Mouse (Mus musculus) megakaryocyte, embryonic 14.5 days (primary cell): Measurements from ENCODE around the gene Prmt9. TPM values are rescaled to one million over a fixed set of nuclear protein-coding genes. Genes with fewer than 3 reads are reported as not detected.

ENCODE experiments used
- H3K27me3 ChIP-seq: replicated peaks from 2 replicates; pipeline ENCODE3; 2012; ENCODE audit warnings: inconsistent platforms
- H3K36me3 ChIP-seq: replicated peaks from 2 replicates; pipeline ENCODE3; 2012; ENCODE audit warnings: low read length, inconsistent platforms, mixed read lengths
- H3K4me1 ChIP-seq: 2 replicates; pipeline ENCODE4 v1.6.1; 2012; ENCODE audit warnings: inconsistent platforms
- H3K4me3 ChIP-seq: replicated peaks from 2 replicates; pipeline ENCODE3; 2012; ENCODE audit warnings: moderate library complexity, mild to moderate bottlenecking, inconsistent platforms
- H3K9me3 ChIP-seq: 2 replicates; pipeline ENCODE4 v1.6.1; 2012; ENCODE audit warnings: inconsistent platforms
- FLI1 ChIP-seq: IDR thresholded peaks from 2 replicates; pipeline ENCODE4 v1.6.1; 2012; ENCODE audit warnings: low read length, inconsistent platforms, mixed read lengths
- GATA1 ChIP-seq: IDR thresholded peaks from 3 replicates; pipeline ENCODE4 v1.6.1; 2012; ENCODE audit warnings: mixed read lengths, low read length, inconsistent platforms, borderline replicate concordance
- polyA plus RNA-seq: library from polyadenylated mRNA; stranded (reverse); fragments of >175 nt; gene quantifications from 2 replicates; pipeline ENCODE4 v1.2.3, GENCODE M21; 2012; ENCODE audit warnings: low replicate concordance; ENCODE audit not compliant: insufficient read depth

The Prmt9 gene
- polyA plus RNA-seq, 1 experiment = 1.4 TPM

- H3K27me3 ChIP-seq = no peaks in the 10 kb centered on the region
- H3K36me3 ChIP-seq = peaks cover 39% of the 10 kb centered on the region
- H3K4me1 ChIP-seq = peaks cover 42% of the 10 kb centered on the region
- H3K4me3 ChIP-seq = no peak overlapping the region
- no peaks in the 10 kb centered on the region for H3K9me3 ChIP-seq
- TF ChIP-seq GATA1 = no peak
- no peak for TF ChIP-seq FLI1
These were observed 23.1 kb upstream of the Prmt9 start for GRCm38 (mm10) chr8:77526130-77526529.

- Histone ChIP-seq H3K9me3 (no peaks in the 10 kb centered on the region), H3K36me3 (no peaks in the 10 kb centered on the region), H3K4me1 (peaks cover 33% of the 10 kb centered on the region), H3K27me3 (no peaks in the 10 kb centered on the region), H3K4me3 (peak overlapping the region; percentile 71)
- no peak for TF ChIP-seq FLI1
- TF ChIP-seq GATA1 = no peak
These were observed 14.7 kb upstream of the Prmt9 start for GRCm38 (mm10) chr8:77534358-77534992.

- peak overlapping the region; percentile 38 for H3K4me3 ChIP-seq
- peaks cover 33% of the 10 kb centered on the region for H3K4me1 ChIP-seq
- TF ChIP-seq FLI1 (no peak), GATA1 (no peak)
These were observed 14.1 kb upstream of the Prmt9 start for GRCm38 (mm10) chr8:77535026-77535595.

GRCm38 (mm10) chr8:77536821-77537220 is 12.4 kb upstream of the Prmt9 start:
- Histone ChIP-seq H3K4me1 (peaks cover 33% of the 10 kb centered on the region), H3K4me3 (no peak overlapping the region), H3K9me3 (no peaks in the 10 kb centered on the region)

More at GRCm38 (mm10) chr8:77535026-77535595, 14.1 kb upstream of the Prmt9 start:
- Histone ChIP-seq H3K36me3 (no peaks in the 10 kb centered on the region), H3K27me3 (no peaks in the 10 kb centered on the region), H3K9me3 (no peaks in the 10 kb centered on the region)

GRCm38 (mm10) chr8:77538256-77538655 is 10.9 kb upstream of the Prmt9 start:
- Histone ChIP-seq H3K4me3 (no peak overlapping the region), H3K4me1 (peaks cover 39% of the 10 kb centered on the region), H3K9me3 (0 out of 2 replicates have a peak, but pooled peaks cover 4% of the 10 kb centered on the region), H3K36me3 (peaks cover 13% of the 10 kb centered on the region), H3K27me3 (no peaks in the 10 kb centered on the region)
- TF ChIP-seq GATA1 = no peak
- TF ChIP-seq FLI1 = no peak

More at GRCm38 (mm10) chr8:77536821-77537220, 12.4 kb upstream of the Prmt9 start:
- TF ChIP-seq FLI1 = no peak
- no peak for TF ChIP-seq GATA1
- Histone ChIP-seq H3K36me3 (peaks cover 7% of the 10 kb centered on the region), H3K27me3 (no peaks in the 10 kb centered on the region)

GRCm38 (mm10) chr8:77543152-77543777 is 5.9 kb upstream of the Prmt9 start:
- 0 out of 2 replicates have a peak, but pooled peaks cover 4% of the 10 kb centered on the region for H3K9me3 ChIP-seq
- no peaks in the 10 kb centered on the region for H3K27me3 ChIP-seq
- peaks cover 26% of the 10 kb centered on the region for H3K4me1 ChIP-seq
- peaks cover 13% of the 10 kb centered on the region for H3K36me3 ChIP-seq
- TF ChIP-seq FLI1 (no peak), GATA1 (no peak)
- no peak overlapping the region for H3K4me3 ChIP-seq

- Histone ChIP-seq H3K27me3 (no peaks in the 10 kb centered on the region), H3K9me3 (0 out of 2 replicates have a peak, but pooled peaks cover 4% of the 10 kb centered on the region), H3K36me3 (peaks cover 13% of the 10 kb centered on the region), H3K4me1 (peaks cover 26% of the 10 kb centered on the region), H3K4me3 (peak overlapping the region; percentile 31)
- TF ChIP-seq FLI1 = no peak
- no peak for TF ChIP-seq GATA1
These were observed 4.8 kb upstream of the Prmt9 start for GRCm38 (mm10) chr8:77544428-77544827.

- Histone ChIP-seq H3K36me3 (peaks cover 13% of the 10 kb centered on the region), H3K4me1 (peaks cover 28% of the 10 kb centered on the region), H3K4me3 (no peak overlapping the region), H3K9me3 (0 out of 2 replicates have a peak, but pooled peaks cover 4% of the 10 kb centered on the region), H3K27me3 (no peaks in the 10 kb centered on the region)
- TF ChIP-seq FLI1 (no peak), GATA1 (no peak)
These were observed 3.6 kb upstream of the Prmt9 start for GRCm38 (mm10) chr8:77545616-77546015.

GRCm38 (mm10) chr8:77549881-77550580 is 834 bp downstream of the Prmt9 start:
- TF ChIP-seq FLI1 = no peak
- no peak for TF ChIP-seq GATA1
- H3K4me3 ChIP-seq = peak overlapping the region; percentile 97
- H3K27me3 ChIP-seq = no peaks in the 10 kb centered on the region
- H3K9me3 ChIP-seq = peaks cover 16% of the 10 kb centered on the region
- peaks cover 40% of the 10 kb centered on the region for H3K36me3 ChIP-seq
- peaks cover 26% of the 10 kb centered on the region for H3K4me1 ChIP-seq

GRCm38 (mm10) chr8:77552491-77552890 is 3.3 kb downstream of the Prmt9 start:
- Histone ChIP-seq H3K4me3 (no peak overlapping the region), H3K36me3 (peaks cover 64% of the 10 kb centered on the region), H3K9me3 (peaks cover 16% of the 10 kb centered on the region), H3K4me1 (peaks cover 19% of the 10 kb centered on the region), H3K27me3 (no peaks in the 10 kb centered on the region)
- TF ChIP-seq GATA1 (no peak), FLI1 (no peak)
